Mouse (Mus musculus): Measurements from ENCODE around the gene Amz2.

DNA sequence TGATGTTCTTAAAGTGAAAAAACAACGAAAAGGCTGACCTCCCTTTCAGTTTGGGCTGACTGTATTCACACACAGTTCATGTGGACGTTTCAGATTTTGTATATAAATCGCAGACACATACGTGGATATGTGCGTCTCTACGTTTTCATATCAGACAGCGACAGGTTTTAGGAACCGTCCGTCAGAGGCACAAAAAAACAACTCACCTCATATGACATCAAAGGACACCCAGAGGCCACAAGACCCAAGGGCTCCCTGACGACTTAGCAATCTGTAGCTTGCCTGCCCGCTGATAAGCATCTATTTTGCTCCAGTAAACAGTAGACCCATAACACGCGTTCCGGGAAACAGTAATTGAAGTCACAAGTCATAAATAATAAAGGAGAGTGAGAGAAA lies 5.2 kb upstream of the Amz2 start:
- TF ChIP-seq CTCF (IDR thresholded peaks at IDR 0.05; ENCODE audit: low read depth) (no peak), EP300 (IDR thresholded peaks at IDR 0.05; ENCODE audit: low read depth) (no peak)

All from liver, embryonic 14.5 days (tissue).